Mouse (Mus musculus) urinary bladder, adult 2 months (tissue): ENCODE measurements around the gene Hist1h3f. TPM values are rescaled to one million over a fixed set of nuclear protein-coding genes. Genes with fewer than 3 reads are reported as not detected.
"Not testable (repeated sequence)": the region's sequence is repeated elsewhere in the genome, so short reads cannot be mapped to it uniquely, and the experiment has no call there.

ENCODE experiments used
- DNase-seq: peaks from one replicate; pipeline ENCODE4 v3.0.0; 2022; ENCODE audit warnings: low spot score
- polyA plus RNA-seq: library from polyadenylated mRNA; depleted of rRNA; stranded (reverse); fragments of >200 nt; gene quantifications from 2 replicates; pipeline ENCODE4 v1.2.3, GENCODE M21; 2012

Hist1h3f gene
- polyA plus RNA-seq, 1 experiment, result 0.44 TPM

DNA sequence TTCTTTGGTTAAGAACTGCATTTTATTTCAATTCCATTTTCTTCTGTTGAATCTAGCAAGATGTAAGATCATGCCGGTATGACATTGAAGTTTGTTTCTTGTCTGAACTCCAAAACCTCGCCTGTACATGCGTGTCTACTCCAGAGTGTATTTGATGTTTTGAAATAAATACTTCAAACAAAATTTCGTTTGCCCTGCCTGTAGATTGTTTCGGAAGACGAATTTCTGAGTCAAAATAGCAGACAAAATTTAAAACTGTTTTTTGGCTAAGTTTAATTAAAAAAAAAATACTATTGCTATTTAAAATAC, 25.6 kb upstream of the Hist1h3f start:
- no peak for DNase-seq

DNA sequence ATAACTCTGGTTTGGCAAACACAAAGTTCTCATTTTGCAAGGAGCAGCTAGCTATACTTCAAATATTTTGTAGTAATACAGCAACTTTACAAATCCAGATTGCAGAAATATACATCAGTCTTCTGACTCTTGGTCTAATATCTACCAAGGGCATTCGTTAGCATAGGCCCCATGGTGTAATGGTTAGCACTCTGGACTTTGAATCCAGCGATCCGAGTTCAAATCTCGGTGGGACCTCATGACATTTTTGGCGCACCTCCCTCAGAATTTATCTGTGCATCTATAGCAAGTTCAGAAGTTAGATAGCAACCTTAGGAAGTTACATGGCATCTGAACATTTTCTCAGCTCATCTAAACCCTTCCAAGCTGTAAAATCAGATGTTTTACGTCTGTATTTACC, 25.0 kb upstream of the Hist1h3f start:
- peak; percentile 34 for DNase-seq

DNA sequence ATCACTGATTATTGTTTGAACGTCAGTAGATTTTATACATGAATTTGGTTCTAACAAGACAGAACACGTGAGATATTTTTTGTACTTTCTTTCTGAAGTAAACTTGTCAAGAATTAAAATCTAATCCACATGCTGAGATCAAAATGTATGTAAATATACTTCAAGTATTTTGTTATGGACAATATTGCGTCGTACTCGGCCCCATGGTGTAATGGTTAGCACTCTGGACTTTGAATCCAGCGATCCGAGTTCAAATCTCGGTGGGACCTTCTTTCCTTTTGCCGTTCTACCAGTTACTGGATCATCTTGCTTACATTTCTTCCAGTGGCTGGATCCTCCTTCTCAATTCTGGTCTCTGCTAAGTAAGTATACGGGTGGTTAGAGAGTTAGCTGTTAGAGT, 24.4 kb upstream of the Hist1h3f start:
- DNase-seq, result peak; percentile 50

DNA sequence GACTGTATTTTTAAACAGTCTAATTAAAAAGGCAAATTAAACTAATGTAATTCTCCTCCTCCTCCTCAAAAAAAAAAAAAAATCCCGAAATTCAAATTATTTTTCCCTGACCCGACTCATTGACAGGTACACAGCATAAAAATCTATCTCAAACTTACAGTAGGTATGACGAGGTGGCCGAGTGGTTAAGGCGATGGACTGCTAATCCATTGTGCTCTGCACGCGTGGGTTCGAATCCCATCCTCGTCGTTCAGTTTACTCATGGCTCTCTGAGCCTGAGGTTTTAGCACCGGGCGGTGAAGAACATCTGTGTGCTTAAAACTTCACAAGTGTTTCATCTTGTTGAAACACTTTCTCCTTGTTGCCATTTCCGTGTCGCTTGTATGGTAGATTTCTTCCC, 22.1 kb upstream of the Hist1h3f start:
- DNase-seq, result peak; percentile 42

DNA sequence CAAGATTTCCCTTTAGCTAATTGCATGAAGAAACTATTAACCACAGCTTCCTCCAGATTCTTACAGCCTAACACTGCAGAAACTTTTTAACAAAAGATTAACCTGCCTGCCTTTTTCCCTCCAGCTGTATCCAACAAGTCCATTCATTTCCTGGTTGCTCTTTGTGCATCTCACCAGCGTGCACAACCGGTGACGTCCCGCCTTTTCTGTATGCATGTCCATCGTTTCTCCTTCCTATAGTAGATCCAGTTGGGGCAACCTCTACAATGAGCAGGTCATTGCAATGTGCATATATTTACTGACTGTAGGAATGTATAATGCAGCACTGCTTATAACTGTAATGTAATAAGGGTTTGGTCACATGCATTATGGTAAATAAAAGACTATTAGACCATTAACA, 19.9 kb upstream of the Hist1h3f start:
- no peak for DNase-seq

DNA sequence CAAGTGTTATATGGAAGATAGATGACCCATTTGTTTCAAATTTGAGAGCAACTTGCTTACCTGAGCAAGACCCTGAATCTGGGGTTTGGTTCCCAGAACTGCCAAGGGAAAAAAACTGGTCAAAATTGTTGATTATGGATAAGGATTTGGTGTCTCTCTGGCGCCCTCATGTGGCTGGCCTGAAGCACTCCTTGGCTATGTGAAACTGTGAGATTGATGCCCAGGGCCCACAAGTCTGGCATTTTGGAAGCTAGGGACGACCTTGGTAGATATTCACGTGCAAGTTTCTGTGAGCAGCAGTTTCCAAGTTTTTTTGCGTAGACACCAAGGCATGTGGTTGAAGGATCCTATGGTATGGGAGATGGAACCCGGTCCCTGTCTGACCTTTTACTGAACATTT, 19.2 kb upstream of the Hist1h3f start:
- peak; percentile 58 for DNase-seq

DNA sequence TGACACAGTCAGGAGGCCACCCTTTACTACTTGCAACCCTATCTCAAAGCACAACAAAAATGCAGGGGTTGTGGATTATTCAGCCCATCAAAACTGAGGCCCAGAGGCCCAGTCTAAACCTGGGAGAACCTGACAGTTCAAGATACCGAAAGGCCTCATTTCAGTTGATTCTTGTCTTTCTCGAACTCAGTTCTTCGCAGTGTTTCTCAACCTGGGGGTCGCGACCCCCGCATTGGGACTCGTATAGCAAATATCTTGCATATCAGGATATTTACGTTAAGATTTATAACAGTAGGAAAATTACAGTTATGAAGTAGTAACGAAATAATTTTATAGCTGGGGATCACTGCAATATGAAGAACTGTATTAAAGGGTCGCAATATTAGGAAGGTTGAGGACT, 18.0 kb upstream of the Hist1h3f start:
- DNase-seq, result no peak

DNA sequence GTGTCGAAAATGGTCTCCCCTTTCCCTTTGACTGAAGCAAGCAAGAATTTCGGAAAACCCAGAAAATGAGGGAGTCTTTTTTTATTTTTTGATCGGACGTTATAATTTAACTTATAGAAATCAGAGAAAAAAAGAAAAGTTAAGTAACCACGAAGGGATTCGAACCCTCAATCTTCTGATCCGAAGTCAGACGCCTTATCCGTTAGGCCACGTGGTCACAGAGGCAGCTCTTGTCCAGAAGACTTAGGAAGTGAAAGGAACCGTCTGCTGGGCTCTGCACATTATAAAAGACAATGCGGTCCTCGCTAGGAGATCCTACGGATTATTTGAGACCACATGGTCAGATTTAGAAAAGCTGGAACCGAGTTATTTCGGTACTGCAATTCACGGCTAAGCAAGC, 17.5 kb upstream of the Hist1h3f start:
- DNase-seq, result peak; percentile 86

DNA sequence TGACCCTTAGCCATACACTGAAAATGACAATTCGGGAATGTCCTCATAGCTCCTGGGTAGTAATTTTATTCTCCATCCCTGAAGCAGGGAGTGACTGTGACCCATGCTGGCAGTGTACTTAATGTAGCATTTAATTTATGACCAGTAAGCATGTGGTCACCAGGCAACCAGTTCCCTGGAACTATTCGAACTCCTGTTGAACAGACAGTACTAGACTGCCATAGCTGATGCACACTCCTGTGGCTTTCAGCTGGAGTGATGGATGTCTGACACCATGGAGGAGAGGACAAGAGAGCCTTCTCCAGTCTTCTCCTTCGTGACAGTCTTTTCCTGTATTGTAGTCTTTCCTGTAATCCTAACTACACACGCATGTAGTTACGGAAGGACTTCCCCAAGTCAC, 14.8 kb upstream of the Hist1h3f start:
- DNase-seq, result no peak

DNA sequence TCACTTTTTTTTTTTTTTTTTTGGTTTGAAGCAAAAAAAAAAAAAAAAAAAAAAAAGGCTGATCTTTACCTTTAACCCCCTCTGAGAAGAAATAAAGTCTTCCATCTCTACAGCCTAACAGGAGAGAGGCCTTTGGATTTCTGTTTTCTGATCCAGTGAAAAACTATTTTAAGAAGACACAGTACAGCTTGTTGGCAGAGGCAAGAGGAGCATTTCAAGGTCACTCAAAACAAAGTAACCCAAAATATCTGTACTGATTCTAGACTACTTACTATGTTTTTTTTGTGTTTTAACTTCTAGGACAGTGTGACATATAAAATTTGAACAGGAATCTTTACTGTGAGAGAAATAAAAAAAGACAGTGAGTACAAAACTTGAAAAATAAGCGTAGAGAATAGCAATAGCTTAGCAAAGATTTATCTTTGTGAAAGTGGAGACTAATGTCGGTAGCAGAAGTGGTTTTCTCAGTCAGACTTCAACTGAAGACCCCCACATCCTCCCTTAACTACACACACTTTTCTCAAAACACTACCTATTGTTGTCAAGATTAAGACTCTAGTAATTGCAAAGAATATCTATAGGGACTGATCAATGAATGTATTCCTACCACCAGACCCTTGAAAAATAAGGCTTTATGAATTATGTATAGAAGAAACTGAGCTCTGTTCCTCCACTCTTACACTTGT, 14.2 kb upstream of the Hist1h3f start:
- no peak for DNase-seq

DNA sequence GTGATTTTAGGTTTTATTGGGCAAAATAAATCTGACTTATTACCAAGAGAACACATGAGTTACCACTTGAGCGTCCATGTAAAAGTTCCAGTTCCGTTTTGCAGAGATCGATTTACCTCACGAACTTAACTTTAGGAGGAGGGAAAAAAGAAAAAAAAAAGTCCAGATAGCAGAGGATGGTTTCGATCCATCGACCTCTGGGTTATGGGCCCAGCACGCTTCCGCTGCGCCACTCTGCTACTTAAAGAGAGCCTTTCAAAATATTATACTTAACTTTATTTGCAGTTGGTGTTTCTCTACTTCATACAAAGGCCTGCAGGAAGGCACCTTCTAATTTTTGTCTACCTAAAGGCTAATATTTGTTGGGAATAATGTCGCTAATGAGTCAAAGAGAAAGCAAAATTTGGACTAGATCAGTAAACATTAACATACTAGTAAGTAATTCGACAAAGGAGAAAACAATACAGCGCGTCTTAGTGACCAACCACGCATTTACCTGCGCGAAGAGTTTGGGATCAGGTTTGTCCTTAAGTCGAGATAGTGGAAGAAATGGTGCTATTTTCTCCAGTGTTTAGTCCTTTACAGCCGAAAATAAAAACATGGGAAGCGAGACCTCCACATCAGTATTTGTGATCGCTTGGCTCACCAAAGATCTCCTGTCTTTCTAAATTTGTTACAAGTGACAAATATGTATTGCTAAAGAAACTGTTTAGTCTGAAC, 13.5 kb upstream of the Hist1h3f start:
- peak; percentile 41 for DNase-seq

DNA sequence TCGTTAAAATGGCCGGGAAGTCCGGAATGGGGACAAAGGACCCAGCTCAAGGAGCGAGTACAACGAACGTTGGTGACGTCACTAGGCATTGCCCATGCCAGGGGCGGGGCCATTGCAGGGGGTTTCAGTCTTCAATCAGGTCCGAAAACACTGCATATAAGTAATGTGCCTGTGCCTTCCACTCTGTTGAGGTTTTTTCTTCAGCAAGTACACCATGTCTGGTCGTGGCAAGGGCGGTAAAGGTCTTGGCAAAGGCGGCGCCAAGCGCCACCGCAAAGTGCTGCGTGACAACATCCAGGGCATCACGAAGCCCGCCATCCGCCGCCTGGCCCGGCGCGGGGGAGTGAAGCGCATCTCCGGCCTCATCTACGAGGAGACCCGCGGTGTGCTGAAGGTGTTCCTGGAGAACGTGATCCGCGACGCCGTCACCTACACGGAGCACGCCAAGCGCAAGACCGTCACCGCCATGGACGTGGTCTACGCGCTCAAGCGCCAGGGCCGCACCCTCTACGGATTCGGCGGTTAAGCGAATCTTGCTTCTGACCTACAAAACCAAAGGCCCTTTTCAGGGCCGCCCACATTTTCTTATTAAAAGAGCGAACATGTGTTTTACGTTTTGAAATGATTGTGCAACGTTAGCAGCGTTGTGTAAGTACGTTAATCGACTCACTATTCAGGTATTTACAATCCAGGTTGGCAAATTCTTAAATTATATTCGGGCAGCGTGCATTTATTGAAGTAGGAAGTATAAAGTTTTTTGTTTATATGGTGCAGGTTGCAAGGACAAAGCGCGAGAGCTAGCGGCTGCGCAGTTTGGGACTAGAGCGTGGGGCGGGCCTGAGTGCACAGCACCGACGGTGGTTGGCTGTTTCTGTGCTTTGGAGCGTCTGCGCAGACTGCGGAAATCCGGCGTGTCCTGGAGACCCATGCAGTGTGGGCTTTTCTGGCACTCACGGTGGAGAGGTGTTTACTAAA, 12.7 kb upstream of the Hist1h3f start, which contains the start of gene Hist1h4h:
TSS of gene Hist1h4h (plus strand) at position 150 of the 975 bp plus-strand sequence.
- DNase-seq, result peak; percentile 86

DNA sequence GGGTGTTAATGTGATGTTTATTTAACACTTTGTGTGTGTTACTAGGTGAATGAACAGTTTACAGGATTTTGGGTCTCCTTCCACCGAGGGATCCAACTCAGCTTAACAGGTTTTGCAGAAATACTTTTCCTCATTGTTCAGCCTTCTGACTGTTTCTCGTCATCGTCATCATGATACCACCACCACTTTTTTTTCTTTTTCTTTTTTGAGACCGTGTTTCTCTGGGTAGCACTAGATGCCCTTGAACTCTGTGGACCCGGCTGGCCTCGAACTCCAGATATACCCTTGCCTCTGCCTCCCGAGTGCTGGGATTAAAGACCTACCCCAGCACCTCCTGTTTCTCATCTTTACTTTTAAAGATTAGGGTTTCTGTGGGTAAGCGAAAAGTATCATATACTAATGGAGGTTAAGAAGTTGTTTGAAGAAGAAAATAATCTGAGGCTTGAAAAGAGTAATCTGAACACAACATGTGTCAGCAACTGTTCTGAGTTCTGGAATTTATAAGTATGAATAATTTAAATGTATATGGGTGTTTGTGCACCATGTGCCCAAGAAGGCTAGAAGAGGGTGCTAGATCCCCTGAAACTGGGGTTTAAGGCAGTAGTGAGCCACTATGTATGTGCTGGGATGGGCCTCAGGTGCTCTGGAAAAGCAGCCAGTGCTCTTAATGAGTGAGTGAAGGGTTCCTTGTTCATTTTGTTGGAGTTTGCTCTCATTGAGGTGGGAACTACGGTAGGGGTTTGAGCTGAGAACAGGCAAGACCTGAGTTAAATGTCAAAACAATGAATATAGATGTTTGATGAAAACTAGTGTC, 11.4 kb upstream of the Hist1h3f start:
- no peak for DNase-seq

DNA sequence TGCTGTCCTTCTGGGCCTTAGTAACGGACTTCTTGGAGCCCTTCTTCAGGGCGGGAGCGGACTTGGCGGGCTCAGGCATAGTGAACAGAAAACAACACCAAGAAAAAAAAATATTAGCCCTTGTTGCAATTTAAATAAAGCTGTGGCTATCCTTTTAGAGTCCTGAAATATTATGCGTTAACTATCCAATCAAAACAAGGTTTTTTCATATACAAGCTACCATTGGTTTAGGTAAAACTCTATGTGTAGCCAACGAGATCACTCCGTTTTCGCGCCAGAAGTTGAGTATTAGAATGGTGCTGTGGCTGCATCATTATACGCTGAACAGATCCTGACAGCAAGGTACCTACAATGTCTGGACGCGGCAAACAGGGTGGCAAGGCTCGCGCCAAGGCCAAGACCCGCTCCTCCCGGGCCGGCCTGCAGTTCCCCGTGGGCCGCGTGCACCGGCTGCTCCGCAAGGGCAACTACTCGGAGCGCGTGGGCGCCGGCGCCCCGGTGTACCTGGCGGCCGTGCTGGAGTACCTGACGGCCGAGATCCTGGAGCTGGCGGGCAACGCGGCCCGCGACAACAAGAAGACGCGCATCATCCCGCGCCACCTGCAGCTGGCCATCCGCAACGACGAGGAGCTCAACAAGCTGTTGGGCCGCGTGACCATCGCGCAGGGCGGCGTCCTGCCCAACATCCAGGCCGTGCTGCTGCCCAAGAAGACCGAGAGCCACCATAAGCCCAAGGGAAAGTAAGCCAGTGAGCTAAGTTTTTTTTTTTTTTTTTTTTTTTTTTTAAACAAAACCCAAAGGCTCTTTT, 10.1 kb upstream of the Hist1h3f start, which contains the start of gene Hist1h2af:
TSS of gene Hist1h2af (plus strand) at position 347 of the 808 bp plus-strand sequence.
- DNase-seq, result not testable (repeated sequence)

DNA sequence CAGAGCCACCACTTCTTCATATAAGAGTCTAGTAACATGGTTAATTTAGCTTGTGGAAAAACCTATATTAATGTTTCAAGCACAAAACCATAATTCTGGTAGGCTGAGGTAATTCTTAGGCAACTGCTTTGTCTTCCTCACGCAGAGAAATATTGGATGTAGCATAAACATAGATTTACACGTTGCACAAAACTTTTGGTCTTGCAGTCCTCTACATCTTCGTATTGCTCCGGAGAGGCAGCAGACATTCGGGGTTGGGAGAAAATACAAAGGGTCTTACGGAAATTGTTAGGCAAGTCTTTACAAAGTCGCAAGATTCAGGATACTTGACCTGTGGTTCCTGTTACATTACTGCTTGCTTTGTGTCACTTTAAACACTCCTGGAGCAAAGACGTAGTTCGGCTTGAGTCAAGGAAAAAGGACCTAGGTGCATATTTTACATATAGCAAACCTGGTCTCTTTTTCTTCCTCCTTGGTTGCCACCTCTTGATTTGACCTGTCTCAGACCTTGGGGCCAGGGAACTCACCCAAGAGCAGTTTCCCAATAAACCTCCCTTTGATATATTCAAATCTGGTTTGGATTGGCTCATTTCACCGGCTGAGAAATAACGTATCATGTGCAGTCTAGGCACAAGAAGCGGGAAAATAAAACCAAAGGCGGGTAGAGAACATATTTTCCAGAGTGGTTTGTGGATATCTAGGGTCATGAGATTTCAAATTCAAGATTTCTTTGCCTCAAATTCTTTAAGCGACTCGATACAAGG, 9.3 kb upstream of the Hist1h3f start:
- DNase-seq, result no peak

DNA sequence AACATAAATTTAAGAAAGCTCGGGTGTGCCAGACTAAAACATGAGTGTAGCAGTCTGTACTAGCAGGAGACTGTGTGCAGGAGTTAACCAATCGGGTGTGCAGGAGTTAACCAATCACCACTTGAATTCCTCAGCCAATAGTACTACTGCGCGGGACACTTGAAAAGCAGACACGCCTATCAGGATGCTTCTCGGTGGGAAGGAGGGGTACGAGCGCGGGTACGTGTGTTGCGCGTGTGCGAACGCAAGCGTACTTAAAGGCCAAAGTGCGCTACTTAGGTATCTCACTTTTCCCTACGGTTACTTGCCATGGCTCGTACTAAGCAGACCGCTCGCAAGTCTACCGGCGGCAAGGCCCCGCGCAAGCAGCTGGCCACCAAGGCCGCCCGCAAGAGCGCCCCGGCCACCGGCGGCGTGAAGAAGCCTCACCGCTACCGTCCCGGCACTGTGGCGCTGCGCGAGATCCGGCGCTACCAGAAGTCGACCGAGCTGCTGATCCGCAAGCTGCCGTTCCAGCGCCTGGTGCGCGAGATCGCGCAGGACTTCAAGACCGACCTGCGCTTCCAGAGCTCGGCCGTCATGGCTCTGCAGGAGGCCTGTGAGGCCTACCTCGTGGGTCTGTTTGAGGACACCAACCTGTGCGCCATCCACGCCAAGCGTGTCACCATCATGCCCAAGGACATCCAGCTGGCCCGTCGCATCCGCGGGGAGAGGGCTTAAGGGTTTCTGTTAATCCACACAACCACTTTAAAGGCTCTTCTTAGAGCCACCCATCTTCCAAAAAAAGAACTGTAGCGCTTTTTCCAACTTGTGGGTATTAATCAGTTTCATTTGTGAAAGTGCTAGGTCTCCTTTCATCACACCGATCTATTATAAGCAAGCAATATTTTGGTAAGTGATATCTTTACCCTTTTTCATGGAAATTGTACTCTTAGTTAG, 8.4 kb upstream of the Hist1h3f start, which contains the start of gene Hist1h3g:
TSS of gene Hist1h3g (plus strand) at position 286 of the 939 bp plus-strand sequence.
- DNase-seq, result peak; percentile 57

DNA sequence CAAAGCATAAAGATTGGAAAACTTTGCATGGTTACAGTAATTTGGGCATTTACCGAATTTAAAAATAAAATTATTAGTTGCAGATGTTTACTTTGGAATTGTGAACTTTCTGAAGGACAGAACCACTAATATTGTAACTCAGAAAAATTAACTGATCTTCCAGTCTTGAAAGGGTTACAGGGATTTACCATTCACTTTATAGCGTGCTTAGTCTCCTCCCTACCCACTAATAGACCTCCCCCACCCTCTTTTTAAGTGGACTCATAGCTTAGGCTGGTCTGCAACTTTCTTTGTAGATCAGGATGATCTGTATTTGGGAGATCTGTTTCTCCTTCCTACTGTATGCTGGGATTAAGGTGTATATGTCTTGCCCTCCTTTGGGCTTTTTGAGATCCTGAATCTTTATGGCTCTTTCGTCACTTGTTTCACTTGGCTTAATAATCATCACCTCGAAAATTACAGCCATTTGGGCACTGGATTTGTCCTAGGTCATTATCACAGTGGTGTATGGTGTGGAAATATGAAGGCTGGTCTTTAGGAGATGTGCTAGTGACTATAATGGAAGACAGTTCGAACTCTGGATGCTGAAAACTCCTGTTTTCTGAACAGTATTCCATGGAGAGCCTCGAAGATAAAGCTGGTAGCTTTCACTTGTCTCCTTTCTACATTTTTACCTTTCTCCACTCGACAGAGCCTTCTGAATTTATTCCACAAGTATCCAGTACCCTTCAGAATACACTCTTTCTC, 7.6 kb upstream of the Hist1h3f start:
- DNase-seq, result no peak
